Mouse (Mus musculus): ENCODE results near the gene Rab3gap1. TPM values are rescaled to one million over a fixed set of nuclear protein-coding genes. Genes with fewer than 3 reads are reported as not detected.
"Not testable (repeated sequence)": the region's sequence is repeated elsewhere in the genome, so short reads cannot be mapped to it uniquely, and the experiment has no call there.

Gene Rab3gap1
- total and polyA plus RNA-seq, 2 experiments from 2014 or later: 17.4 to 28.0 TPM

DNA sequence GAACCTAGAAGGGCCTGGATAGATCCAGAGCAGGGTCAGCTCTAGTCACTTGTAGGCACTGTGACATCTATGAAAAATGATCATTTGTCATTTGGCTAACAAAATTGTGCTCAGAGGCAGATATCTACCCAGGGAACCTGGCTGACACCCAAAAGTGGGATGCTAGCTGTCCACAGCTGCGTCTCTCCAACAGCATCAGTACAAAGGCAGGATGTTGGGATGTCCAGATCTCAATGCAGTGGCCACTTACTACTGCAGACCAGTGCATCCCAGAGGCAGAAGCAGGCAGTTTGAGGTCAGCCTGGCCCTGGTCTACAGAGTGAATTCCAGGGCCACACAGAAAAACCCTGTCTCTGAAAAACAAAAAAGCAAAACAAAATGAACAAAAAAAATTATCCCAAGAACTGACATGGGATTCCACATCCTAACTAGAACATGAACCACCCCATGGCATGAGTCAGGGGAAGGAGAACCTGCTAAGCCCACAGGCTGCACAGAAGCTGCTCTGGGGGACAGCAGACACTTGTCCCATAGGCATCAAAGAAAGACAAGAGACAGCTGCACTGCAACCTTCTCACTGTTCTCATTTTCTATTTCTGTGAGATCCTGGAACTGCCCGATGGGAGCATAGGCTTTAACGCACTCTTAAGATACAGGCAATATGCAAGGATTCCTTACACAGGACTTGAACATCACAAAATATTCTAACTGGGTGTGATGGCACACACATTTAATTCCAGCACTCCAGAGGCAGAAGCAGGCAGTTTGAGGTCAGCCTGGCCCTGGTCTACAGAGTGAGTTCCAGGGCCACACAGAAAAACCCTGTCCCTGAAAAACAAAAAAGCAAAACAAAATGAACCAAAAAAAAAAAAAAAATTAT lies 77.4 kb downstream of the Rab3gap1 start:
- Histone ChIP-seq H3K36me3 (ENCODE audit: insufficient read depth, low read length) (peaks cover 32% of the 10 kb centered on the region), H3K27me3 (ENCODE audit: insufficient read depth, low read length) (no peaks in the 10 kb centered on the region), H3K9me3 (ENCODE audit: low read length) (no peaks in the 10 kb centered on the region), H3K9ac (replicated peaks; ENCODE audit: low read length) (no peak overlapping the region), H3K27ac (peak overlapping the region; percentile 22; the same call in 1 of the 2 replicates), H3K4me2 (ENCODE audit: low read depth, low read length) (no peak overlapping the region), H3K4me1 (ENCODE audit: insufficient read depth, low read length) (no peaks in the 10 kb centered on the region), H3K4me3 (ENCODE audit: low read length) (no peak overlapping the region)
- 64% methylated on average over 3 of the region's 3 CpGs for WGBS
- peak; percentile 44; the same call in 1 of the 2 replicates for ATAC-seq
- TF ChIP-seq CTCF (IDR thresholded peaks at IDR 0.05; ENCODE audit: low read depth): no peak
- peak; percentile 30 for DNase-seq (ENCODE audit: low spot score)

- DNase-seq (ENCODE audit: low spot score) (no peak), ATAC-seq (no peak)
- no peaks in the 10 kb centered on the region for H3K9me3 ChIP-seq (ENCODE audit: low read length)
- H3K27me3 ChIP-seq (ENCODE audit: insufficient read depth, low read length): no peaks in the 10 kb centered on the region
- H3K4me3 ChIP-seq (ENCODE audit: low read length): no peak overlapping the region
- H3K36me3 ChIP-seq (ENCODE audit: insufficient read depth, low read length): peaks cover 27% of the 10 kb centered on the region
- H3K4me2 ChIP-seq (ENCODE audit: low read depth, low read length): no peak overlapping the region
- TF ChIP-seq CTCF (IDR thresholded peaks at IDR 0.05; ENCODE audit: low read depth): no peak
- H3K27ac ChIP-seq: peak overlapping the region; percentile 26; the same call in 1 of the 2 replicates
- H3K4me1 ChIP-seq (ENCODE audit: insufficient read depth, low read length): no peaks in the 10 kb centered on the region
- H3K9ac ChIP-seq (replicated peaks; ENCODE audit: low read length): no peak overlapping the region
- 81% methylated on average over 5 of the region's 5 CpGs for WGBS
Observed at GRCm38 (mm10) chr1:127946615-127947249, 78.2 kb downstream of the Rab3gap1 start.

DNA sequence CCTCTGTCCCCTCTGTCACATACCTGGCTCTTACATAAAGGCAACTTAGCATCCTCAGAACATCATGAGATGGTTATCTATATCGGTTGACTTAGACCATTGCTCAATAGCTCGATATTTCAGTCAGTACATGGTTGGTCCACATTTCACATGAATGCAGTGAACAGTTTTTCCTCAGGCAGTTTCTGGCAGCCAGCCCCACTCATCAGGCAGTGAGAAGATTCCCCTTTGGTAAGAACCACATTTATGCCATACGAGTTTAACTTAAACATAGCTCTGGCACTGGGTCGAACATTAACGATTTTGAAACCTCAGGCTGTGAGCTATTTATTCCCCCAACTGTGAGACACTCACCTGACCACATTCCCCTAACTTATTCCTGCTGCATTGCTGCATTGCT lies 80.2 kb downstream of the Rab3gap1 start:
- Histone ChIP-seq H3K4me1 (ENCODE audit: insufficient read depth, low read length) (no peaks in the 10 kb centered on the region), H3K36me3 (ENCODE audit: insufficient read depth, low read length) (peaks cover 11% of the 10 kb centered on the region; the same call in 1 of the 2 replicates), H3K27ac (no peak overlapping the region), H3K4me2 (ENCODE audit: low read depth, low read length) (no peak overlapping the region), H3K4me3 (ENCODE audit: low read length) (no peak overlapping the region), H3K9me3 (ENCODE audit: low read length) (no peaks in the 10 kb centered on the region), H3K27me3 (ENCODE audit: insufficient read depth, low read length) (no peaks in the 10 kb centered on the region), H3K9ac (replicated peaks; ENCODE audit: low read length) (no peak overlapping the region)
- no peak for ATAC-seq
- no peak for TF ChIP-seq CTCF (IDR thresholded peaks at IDR 0.05; ENCODE audit: low read depth)
- no peak for DNase-seq (ENCODE audit: low spot score)
- WGBS: 85% methylated on average over 5 of the region's 5 CpGs

DNA sequence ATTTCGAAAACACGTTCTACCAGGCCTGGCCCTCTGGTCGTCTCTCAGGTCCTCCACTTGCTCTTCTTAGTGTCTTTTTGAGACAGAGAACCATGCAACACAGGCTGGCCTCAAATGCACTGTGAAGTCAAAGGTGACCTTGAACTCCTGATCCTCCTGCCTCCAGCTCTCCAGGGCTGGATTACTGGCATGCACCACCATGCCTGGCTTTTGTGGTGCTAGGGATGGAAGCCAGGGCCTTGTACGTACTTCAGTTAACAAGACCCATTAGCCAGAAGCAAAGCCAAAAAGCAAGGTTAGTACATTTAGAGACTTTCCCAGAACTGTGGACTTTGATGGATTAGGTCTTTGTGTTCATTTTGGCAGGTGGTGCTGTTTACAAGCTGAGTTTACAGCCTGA lies 83.7 kb downstream of the Rab3gap1 start:
- TF ChIP-seq CTCF (IDR thresholded peaks at IDR 0.05; ENCODE audit: low read depth): no peak
- Histone ChIP-seq H3K9me3 (ENCODE audit: low read length) (no peaks in the 10 kb centered on the region), H3K4me1 (ENCODE audit: insufficient read depth, low read length) (no peaks in the 10 kb centered on the region), H3K36me3 (ENCODE audit: insufficient read depth, low read length) (no peaks in the 10 kb centered on the region), H3K9ac (replicated peaks; ENCODE audit: low read length) (no peak overlapping the region), H3K4me3 (ENCODE audit: low read length) (no peak overlapping the region), H3K27ac (no peak overlapping the region), H3K4me2 (ENCODE audit: low read depth, low read length) (no peak overlapping the region), H3K27me3 (ENCODE audit: insufficient read depth, low read length) (no peaks in the 10 kb centered on the region)
- 81% methylated on average over 4 of the region's 4 CpGs for WGBS
- no peak for DNase-seq (ENCODE audit: low spot score)
- no peak for ATAC-seq

DNA sequence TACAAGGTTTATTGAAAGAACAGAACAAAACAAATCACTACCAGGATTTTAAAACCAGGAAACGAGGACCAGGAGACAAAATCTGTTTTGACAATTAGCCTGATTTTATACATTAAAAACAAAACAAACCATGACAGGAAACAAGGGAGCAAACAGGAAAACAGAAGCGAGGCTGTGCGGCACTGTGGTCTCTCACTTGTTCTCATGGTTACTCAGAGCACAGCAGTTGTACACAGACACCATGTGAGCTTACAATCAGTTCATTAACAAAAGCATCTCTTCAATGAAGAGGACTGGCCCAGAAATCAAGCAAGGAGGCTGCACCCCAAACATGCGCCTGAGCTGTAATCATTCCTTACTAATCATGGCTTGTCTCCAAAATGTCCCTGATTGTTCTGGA lies 85.6 kb downstream of the Rab3gap1 start:
- H3K36me3 ChIP-seq (ENCODE audit: insufficient read depth, low read length); H3K27me3 ChIP-seq (ENCODE audit: insufficient read depth, low read length); H3K4me2 ChIP-seq (ENCODE audit: low read depth, low read length); H3K4me1 ChIP-seq (ENCODE audit: insufficient read depth, low read length); H3K9ac ChIP-seq (replicated peaks; ENCODE audit: low read length); H3K4me3 ChIP-seq (ENCODE audit: low read length); H3K9me3 ChIP-seq (ENCODE audit: low read length); DNase-seq (ENCODE audit: low spot score); H3K27ac ChIP-seq; ATAC-seq: not testable (repeated sequence)
- 66% methylated on average over 4 of the region's 4 CpGs for WGBS

- WGBS: 71% methylated on average over 4 of the region's 4 CpGs
- H3K27me3 ChIP-seq (ENCODE audit: insufficient read depth, low read length): no peaks in the 10 kb centered on the region
Observed at GRCm38 (mm10) chr1:127954800-127955199, 86.2 kb downstream of the Rab3gap1 start.

More at GRCm38 (mm10) chr1:127954800-127955199, 86.2 kb downstream of the Rab3gap1 start:
- Histone ChIP-seq H3K4me2 (ENCODE audit: low read depth, low read length) (no peak overlapping the region), H3K4me3 (ENCODE audit: low read length) (no peak overlapping the region), H3K9ac (replicated peaks; ENCODE audit: low read length) (no peak overlapping the region), H3K9me3 (ENCODE audit: low read length) (no peaks in the 10 kb centered on the region), H3K27ac (no peak overlapping the region), H3K36me3 (ENCODE audit: insufficient read depth, low read length) (no peaks in the 10 kb centered on the region), H3K4me1 (ENCODE audit: insufficient read depth, low read length) (no peaks in the 10 kb centered on the region)
- TF ChIP-seq CTCF (IDR thresholded peaks at IDR 0.05; ENCODE audit: low read depth): no peak
- ATAC-seq (no peak), DNase-seq (ENCODE audit: low spot score) (no peak)

Data from hindbrain, postnatal 0 days (tissue).